Mouse (Mus musculus) G1E (cell line): ENCODE data around the gene Nrxn3.

ENCODE experiments used
- CTCF ChIP-seq: IDR thresholded peaks from 2 replicates; pipeline ENCODE4 v1.5.1; 2012; ENCODE audit warnings: low read depth, low read length, inconsistent platforms, mixed read lengths
- GATA1 ChIP-seq: IDR thresholded peaks from 2 replicates; pipeline ENCODE4 v1.6.1; 2012; ENCODE audit warnings: borderline replicate concordance, low read length, inconsistent platforms, mixed read lengths
- POLR2AphosphoS5 ChIP-seq: IDR thresholded peaks from 2 replicates; pipeline ENCODE4 v1.6.1; 2012; ENCODE audit warnings: low read depth, low read length, inconsistent platforms; ENCODE audit not compliant: insufficient replicate concordance
- TAL1 ChIP-seq: conservative IDR thresholded peaks from 2 replicates; pipeline ENCODE4 v1.6.1; 2012; ENCODE audit warnings: low read depth, low read length, inconsistent platforms, mixed read lengths

- TF ChIP-seq CTCF = no peak
- TF ChIP-seq POLR2AphosphoS5 = no peak
- TF ChIP-seq TAL1 = no peak
- no peak for TF ChIP-seq GATA1
Measured at GRCm38 (mm10) chr12:88735045-88735444, 12.4 kb downstream of the Nrxn3 start.
